Mouse (Mus musculus) E14TG2a.4 (cell line): Measurements from ENCODE around the gene Kif14.

Experiments used
- CTCF ChIP-seq: conservative IDR thresholded peaks from 2 replicates; pipeline ENCODE4 v1.5.1; 2014; ENCODE audit warnings: low read length
- NANOG ChIP-seq: IDR thresholded peaks from 2 replicates; pipeline ENCODE4 v1.6.1; 2014; ENCODE audit warnings: borderline replicate concordance, low read length, mixed read lengths
- POU5F1 ChIP-seq: IDR thresholded peaks from 2 replicates; pipeline ENCODE4 v1.6.1; 2014; ENCODE audit warnings: low read length, borderline replicate concordance

DNA sequence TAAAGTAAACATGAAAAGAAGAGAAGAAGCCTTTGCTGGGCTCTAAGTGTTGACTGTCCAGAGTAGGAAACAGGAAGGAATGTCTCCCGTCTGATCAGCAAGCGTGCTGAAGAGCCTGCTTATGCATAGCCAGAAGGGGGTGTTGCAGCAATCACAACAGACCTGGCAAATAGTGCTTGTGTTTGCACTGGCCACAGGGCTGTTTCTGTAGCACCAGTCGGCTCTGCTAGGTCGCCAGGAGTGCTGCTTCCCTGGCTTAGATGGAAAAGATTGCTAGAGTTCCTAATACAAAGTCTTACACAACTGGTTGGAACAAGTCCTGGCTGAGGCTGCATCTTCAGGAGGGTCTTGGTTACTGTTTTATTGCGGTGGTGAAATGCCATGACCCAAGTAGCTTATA is 25.5 kb downstream of the Kif14 start:
- TF ChIP-seq CTCF, result no peak
- TF ChIP-seq POU5F1, result no peak
- TF ChIP-seq NANOG, result no peak
